Mouse (Mus musculus): ENCODE results near the gene Pyroxd2. TPM values are rescaled to one million over a fixed set of nuclear protein-coding genes. Genes with fewer than 3 reads are reported as not detected.
A peak's percentile ranks its signal among the peaks of the same experiment; 100 is the strongest.

Gene Pyroxd2
- polyA plus RNA-seq, 1 experiment from 2014 or later: 5.4 TPM

DNA sequence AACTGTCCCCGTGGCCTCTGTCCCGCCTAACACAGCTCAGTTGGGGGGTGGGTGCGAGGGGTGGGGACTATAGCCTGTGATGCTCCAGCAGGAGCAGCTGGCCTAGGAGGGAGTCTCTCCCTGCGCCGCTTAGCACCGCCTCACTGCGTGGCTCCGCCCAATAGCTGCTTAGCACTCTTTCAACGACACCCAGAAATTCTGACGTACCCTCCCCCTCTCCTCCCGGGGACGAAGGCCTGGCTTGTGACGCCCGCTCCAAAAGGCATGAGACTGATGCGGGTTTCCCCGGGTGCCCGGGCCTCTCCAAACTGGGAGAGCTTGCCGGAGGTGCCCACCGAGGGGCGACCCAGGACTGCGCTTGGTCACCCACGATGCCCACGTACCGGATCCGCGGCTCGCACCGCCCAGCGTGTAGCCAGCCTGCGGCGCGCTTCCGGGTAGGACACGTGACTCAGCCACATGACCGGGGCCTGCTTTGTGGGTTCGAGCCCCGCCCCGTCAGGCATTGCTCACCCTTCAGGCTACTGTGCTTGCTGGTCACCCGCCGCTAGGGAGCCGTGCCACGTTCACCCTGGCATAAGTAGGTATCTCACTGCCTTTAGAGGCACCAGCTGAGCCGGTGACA lies 27.1 kb upstream of the Pyroxd2 start, which contains the start of gene Hps1:
TSS of gene Hps1 (minus strand) at position 448 of the 625 bp plus-strand sequence.
- 0 out of 2 replicates have a peak, but pooled peaks cover 3% of the 10 kb centered on the region for H3K4me1 ChIP-seq (ENCODE audit: control insufficient read depth, insufficient read depth, low read length)
- ATAC-seq (ENCODE audit: insufficient read depth, low FRiP score): peak; percentile 98
- H3K9ac ChIP-seq (ENCODE audit: low read length): peak within 1 kb of the TSS; percentile 85
- peak within 1 kb of the TSS; percentile 86 for H3K4me2 ChIP-seq (ENCODE audit: low read depth, low read length)
- H3K27me3 ChIP-seq (ENCODE audit: control insufficient read depth, insufficient read depth, low read length): no peaks in the 10 kb centered on the region
- no peaks in the 10 kb centered on the region for H3K36me3 ChIP-seq (ENCODE audit: control insufficient read depth, insufficient read depth, low read length)
- H3K27ac ChIP-seq (ENCODE audit: low read length): peak within 1 kb of the TSS; percentile 90
- peak within 1 kb of the TSS; percentile 80 for H3K4me3 ChIP-seq (replicated peaks; ENCODE audit: low read length)
- H3K9me3 ChIP-seq (replicated peaks; ENCODE audit: control insufficient read depth, low read length): no peaks in the 10 kb centered on the region
- under 1% methylated on average over 43 of the region's 43 CpGs for WGBS

DNA sequence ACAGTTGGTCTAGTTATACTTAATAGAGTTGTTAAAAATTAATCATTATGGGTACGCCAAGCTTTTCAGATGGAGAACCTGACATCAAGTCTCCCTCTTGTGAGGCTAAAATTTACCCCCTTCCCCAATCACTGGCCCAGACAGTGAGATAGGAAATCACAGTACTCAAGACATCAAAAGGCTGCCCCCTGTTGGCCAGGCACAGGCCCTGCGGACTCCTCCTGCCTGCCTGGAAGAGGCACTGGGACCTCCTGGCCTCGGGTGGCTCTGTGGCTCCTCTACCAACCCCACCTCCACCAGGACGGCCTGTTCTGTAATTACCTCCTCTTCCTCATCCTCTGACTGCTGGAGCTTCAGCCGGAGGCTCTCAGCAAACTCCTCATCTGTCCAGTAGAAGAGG lies 25.2 kb upstream of the Pyroxd2 start:
- no peak overlapping the region for H3K4me2 ChIP-seq (ENCODE audit: low read depth, low read length)
- no peak overlapping the region for H3K9ac ChIP-seq (ENCODE audit: low read length)
- no peaks in the 10 kb centered on the region for H3K36me3 ChIP-seq (ENCODE audit: control insufficient read depth, insufficient read depth, low read length)
- no peaks in the 10 kb centered on the region for H3K27me3 ChIP-seq (ENCODE audit: control insufficient read depth, insufficient read depth, low read length)
- 73% methylated on average over 5 of the region's 5 CpGs for whole genome bisulfite sequencing
- no peak overlapping the region for H3K27ac ChIP-seq (ENCODE audit: low read length)
- ATAC-seq (ENCODE audit: insufficient read depth, low FRiP score): no peak
- no peak overlapping the region for H3K4me3 ChIP-seq (replicated peaks; ENCODE audit: low read length)
- 0 out of 2 replicates have a peak, but pooled peaks cover 3% of the 10 kb centered on the region for H3K4me1 ChIP-seq (ENCODE audit: control insufficient read depth, insufficient read depth, low read length)
- H3K9me3 ChIP-seq (replicated peaks; ENCODE audit: control insufficient read depth, low read length): no peaks in the 10 kb centered on the region

DNA sequence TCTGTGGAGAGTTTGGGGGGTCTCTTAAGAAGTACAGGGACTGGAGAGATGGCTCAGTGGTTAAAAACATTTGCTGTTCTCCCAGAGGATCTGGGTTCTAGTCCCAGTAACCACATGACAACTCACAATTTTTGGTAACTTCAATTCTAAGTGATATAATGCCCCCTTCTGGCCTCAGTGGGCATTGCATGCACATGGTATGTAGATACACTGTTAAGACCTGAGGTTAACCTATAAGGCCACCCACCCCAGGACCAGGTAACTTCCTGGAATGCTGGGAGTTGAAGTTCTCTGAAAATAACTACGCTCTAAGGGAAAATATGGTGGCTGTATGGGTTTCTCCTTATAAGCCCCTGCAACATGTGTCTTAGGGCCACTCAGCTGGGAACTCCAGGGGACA lies 24.2 kb upstream of the Pyroxd2 start:
- H3K27me3 ChIP-seq (ENCODE audit: control insufficient read depth, insufficient read depth, low read length): no peaks in the 10 kb centered on the region
- no peaks in the 10 kb centered on the region for H3K9me3 ChIP-seq (replicated peaks; ENCODE audit: control insufficient read depth, low read length)
- no peak overlapping the region for H3K9ac ChIP-seq (ENCODE audit: low read length)
- no peaks in the 10 kb centered on the region for H3K36me3 ChIP-seq (ENCODE audit: control insufficient read depth, insufficient read depth, low read length)
- no peak overlapping the region for H3K4me3 ChIP-seq (replicated peaks; ENCODE audit: low read length)
- no peak overlapping the region for H3K27ac ChIP-seq (ENCODE audit: low read length)
- H3K4me1 ChIP-seq (ENCODE audit: control insufficient read depth, insufficient read depth, low read length): 0 out of 2 replicates have a peak, but pooled peaks cover 3% of the 10 kb centered on the region
- ATAC-seq (ENCODE audit: insufficient read depth, low FRiP score): no peak
- 97% methylated on average over 1 of the region's 1 CpGs for WGBS
- H3K4me2 ChIP-seq (ENCODE audit: low read depth, low read length): no peak overlapping the region

DNA sequence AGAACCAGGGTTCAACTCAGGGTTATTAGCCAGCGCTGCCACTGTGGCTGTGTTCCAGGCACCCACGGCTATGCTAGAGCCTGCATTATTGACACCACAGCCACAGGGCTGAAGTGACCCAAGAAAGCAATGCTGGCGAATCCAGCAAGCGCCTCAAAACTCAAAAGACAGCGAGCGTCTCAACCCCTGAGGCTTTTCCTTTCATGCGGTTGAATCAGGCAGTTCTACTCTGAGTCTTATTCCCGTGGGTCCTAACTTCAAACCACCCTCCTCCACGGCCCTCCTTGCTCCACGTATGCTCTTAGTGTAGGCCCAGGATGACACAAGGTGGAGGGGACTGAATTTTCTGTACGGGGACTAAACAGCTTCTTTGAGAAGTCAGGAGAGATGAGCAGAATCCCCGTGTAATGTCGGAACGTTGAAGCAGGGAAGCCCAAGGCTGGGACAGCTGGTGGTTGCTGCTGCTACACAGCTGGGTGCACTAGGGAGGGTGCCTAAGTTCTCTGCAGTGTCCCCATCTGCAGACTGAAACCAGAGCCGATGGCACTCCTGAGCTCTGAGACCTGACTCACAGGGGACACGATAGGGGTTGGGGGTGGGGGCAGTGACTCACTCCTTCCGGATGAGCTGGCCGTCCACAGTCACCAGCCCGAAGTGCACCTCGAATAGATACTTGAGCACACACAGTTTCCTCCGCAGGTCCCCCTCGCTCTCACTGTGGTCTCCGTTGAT lies 17.7 kb upstream of the Pyroxd2 start:
- H3K27ac ChIP-seq (ENCODE audit: low read length): no peak overlapping the region
- H3K36me3 ChIP-seq (ENCODE audit: control insufficient read depth, insufficient read depth, low read length): no peaks in the 10 kb centered on the region
- WGBS: 88% methylated on average over 23 of the region's 23 CpGs
- ATAC-seq (ENCODE audit: insufficient read depth, low FRiP score): no peak
- no peaks in the 10 kb centered on the region for H3K4me1 ChIP-seq (ENCODE audit: control insufficient read depth, insufficient read depth, low read length)
- no peaks in the 10 kb centered on the region for H3K9me3 ChIP-seq (replicated peaks; ENCODE audit: control insufficient read depth, low read length)
- H3K4me2 ChIP-seq (ENCODE audit: low read depth, low read length): no peak overlapping the region
- H3K27me3 ChIP-seq (ENCODE audit: control insufficient read depth, insufficient read depth, low read length): no peaks in the 10 kb centered on the region
- no peak overlapping the region for H3K4me3 ChIP-seq (replicated peaks; ENCODE audit: low read length)
- no peak overlapping the region for H3K9ac ChIP-seq (ENCODE audit: low read length)

DNA sequence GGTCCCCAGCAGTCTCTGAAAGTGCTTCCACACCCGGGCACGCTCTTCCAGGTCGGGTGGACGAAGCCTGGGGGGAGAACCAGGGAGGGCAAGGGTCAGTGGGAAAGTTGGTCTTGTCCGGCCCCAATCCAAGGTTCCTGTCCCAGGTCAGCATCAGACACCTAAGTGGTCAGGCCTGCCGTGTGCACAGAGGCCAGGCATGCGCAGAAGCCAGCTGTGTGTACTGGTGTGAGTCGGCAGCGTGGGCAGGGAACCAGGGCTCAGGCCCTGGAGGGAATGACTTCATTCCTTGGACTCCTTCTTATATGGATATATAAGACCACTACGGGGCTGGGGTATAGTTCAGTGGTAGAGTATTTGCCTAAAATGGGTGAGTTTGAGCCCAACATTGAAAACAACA lies 17.1 kb upstream of the Pyroxd2 start:
- WGBS: 87% methylated on average over 10 of the region's 10 CpGs

DNA sequence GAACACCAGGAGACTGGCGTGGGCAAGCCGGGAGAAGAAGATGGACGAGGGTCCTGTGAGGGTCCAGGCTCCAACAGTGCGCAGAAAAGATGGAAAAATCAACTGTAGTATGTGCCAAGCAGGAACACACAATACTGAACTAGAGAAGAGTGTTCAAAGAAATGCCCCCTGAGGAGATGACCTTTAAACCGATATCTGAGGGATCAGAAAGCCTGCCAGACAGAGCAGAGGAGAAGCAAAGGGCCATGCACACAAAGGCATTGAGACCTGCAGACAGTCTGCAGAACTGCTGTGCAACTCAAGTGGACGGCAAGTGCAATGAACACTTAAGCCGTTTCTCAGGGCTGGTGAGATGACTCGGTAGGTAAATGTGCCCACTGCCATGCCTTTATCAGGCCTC lies 14.8 kb upstream of the Pyroxd2 start:
- WGBS: 85% methylated on average over 8 of the region's 8 CpGs
- Histone ChIP-seq H3K9ac (ENCODE audit: low read length) (no peak overlapping the region), H3K36me3 (ENCODE audit: control insufficient read depth, insufficient read depth, low read length) (no peaks in the 10 kb centered on the region), H3K27me3 (ENCODE audit: control insufficient read depth, insufficient read depth, low read length) (no peaks in the 10 kb centered on the region), H3K4me2 (ENCODE audit: low read depth, low read length) (no peak overlapping the region), H3K9me3 (replicated peaks; ENCODE audit: control insufficient read depth, low read length) (no peaks in the 10 kb centered on the region), H3K27ac (ENCODE audit: low read length) (no peak overlapping the region), H3K4me3 (replicated peaks; ENCODE audit: low read length) (no peak overlapping the region), H3K4me1 (ENCODE audit: control insufficient read depth, insufficient read depth, low read length) (0 out of 2 replicates have a peak, but pooled peaks cover 2% of the 10 kb centered on the region)
- ATAC-seq (ENCODE audit: insufficient read depth, low FRiP score): no peak

More for the DNA sequence above, 17.1 kb upstream of the Pyroxd2 start:
- H3K4me3 ChIP-seq (replicated peaks; ENCODE audit: low read length): no peak overlapping the region
- H3K4me2 ChIP-seq (ENCODE audit: low read depth, low read length): no peak overlapping the region
- no peak for ATAC-seq (ENCODE audit: insufficient read depth, low FRiP score)
- H3K27ac ChIP-seq (ENCODE audit: low read length): no peak overlapping the region
- H3K4me1 ChIP-seq (ENCODE audit: control insufficient read depth, insufficient read depth, low read length): no peaks in the 10 kb centered on the region
- no peak overlapping the region for H3K9ac ChIP-seq (ENCODE audit: low read length)
- H3K36me3 ChIP-seq (ENCODE audit: control insufficient read depth, insufficient read depth, low read length): no peaks in the 10 kb centered on the region
- no peaks in the 10 kb centered on the region for H3K9me3 ChIP-seq (replicated peaks; ENCODE audit: control insufficient read depth, low read length)
- no peaks in the 10 kb centered on the region for H3K27me3 ChIP-seq (ENCODE audit: control insufficient read depth, insufficient read depth, low read length)

DNA sequence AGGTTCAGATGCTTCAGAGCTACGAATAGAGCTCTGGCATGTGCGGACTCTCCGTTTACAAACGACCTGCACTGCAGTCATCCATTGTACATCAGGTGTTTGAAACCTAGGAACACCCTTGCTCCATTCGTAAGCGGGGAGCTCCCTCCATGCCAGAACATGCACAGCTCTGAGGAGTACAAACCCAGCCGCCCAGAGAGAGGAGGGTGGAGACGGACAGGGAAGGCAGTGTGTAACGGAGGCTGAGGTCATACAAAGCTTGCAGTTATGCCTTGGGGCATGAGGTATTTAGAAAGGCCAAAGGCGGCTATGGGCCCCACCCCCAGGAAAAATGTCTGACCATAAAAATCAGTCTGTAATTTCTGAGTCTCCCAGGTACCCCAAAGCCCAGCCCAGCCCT lies 11.8 kb upstream of the Pyroxd2 start:
- Histone ChIP-seq H3K9ac (ENCODE audit: low read length) (no peak overlapping the region), H3K9me3 (replicated peaks; ENCODE audit: control insufficient read depth, low read length) (no peaks in the 10 kb centered on the region), H3K4me3 (replicated peaks; ENCODE audit: low read length) (no peak overlapping the region), H3K4me1 (ENCODE audit: control insufficient read depth, insufficient read depth, low read length) (0 out of 2 replicates have a peak, but pooled peaks cover 2% of the 10 kb centered on the region), H3K27ac (ENCODE audit: low read length) (no peak overlapping the region), H3K4me2 (ENCODE audit: low read depth, low read length) (no peak overlapping the region), H3K27me3 (ENCODE audit: control insufficient read depth, insufficient read depth, low read length) (no peaks in the 10 kb centered on the region), H3K36me3 (ENCODE audit: control insufficient read depth, insufficient read depth, low read length) (no peaks in the 10 kb centered on the region)
- ATAC-seq (ENCODE audit: insufficient read depth, low FRiP score): peak; percentile 48; the same call in 1 of the 2 replicates
- WGBS: 50% methylated on average over 10 of the region's 10 CpGs

DNA sequence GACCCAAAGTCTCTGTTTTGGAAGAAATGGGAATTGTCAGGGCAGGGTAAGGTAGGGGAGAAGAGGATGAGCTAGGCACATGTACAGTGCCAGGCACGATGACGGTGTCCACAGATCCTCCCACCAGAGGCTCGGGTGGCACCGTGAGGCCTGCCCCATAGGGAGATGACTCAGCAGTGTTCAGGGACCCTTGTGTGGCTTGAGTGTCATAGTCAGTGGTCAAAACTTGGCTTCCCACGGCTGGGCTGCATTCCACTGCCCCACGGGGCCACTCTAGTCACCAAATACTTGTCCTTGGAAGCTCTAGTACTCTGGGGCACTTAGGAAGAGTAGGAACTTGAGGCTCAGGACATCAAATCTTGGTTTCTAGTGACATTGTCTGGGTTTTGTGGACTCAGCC lies 4.1 kb upstream of the Pyroxd2 start:
- ATAC-seq (ENCODE audit: insufficient read depth, low FRiP score): no peak
- Histone ChIP-seq H3K27ac (ENCODE audit: low read length) (no peak overlapping the region), H3K36me3 (ENCODE audit: control insufficient read depth, insufficient read depth, low read length) (no peaks in the 10 kb centered on the region), H3K9ac (ENCODE audit: low read length) (no peak overlapping the region), H3K9me3 (replicated peaks; ENCODE audit: control insufficient read depth, low read length) (no peaks in the 10 kb centered on the region), H3K4me3 (replicated peaks; ENCODE audit: low read length) (no peak overlapping the region), H3K27me3 (ENCODE audit: control insufficient read depth, insufficient read depth, low read length) (no peaks in the 10 kb centered on the region), H3K4me2 (ENCODE audit: low read depth, low read length) (no peak overlapping the region), H3K4me1 (ENCODE audit: control insufficient read depth, insufficient read depth, low read length) (peaks cover 26% of the 10 kb centered on the region)
- WGBS: 80% methylated on average over 6 of the region's 6 CpGs

DNA sequence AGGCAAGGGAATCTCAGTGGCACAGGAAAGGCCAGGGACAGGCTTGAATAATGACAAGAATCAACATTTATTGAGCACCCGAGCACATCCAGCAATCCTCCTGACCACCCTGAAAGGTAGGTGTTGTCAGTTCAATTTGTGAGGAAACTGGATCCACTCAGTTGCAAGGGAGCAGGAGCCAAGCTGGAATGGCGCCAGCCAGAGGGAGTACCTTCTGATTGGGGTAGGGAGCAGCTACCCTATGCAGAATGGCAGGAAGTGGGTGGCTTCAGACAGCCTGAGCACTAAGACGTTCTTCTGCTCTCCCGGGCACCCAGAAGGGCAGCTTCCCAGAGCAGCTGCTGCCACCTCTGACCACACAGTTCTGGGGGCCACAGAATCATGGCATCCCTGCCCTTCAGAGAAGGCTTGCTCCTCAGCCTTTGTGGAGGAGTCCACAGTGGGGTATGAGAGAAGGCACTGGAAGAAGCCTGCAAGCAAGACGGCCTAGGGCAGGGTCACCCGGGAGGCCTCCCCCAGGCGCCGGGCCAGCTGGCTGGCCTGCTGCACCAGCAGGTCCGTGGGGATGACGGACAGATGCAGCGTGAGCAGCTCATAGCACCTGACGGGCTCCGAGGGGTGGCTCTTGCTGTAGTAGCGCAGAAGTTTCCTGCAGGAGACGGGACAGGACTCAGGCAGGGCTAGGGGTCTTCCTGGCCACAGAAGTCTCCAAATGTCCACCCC lies 2.7 kb upstream of the Pyroxd2 start:
- no peak for ATAC-seq (ENCODE audit: insufficient read depth, low FRiP score)
- Histone ChIP-seq H3K36me3 (ENCODE audit: control insufficient read depth, insufficient read depth, low read length) (no peaks in the 10 kb centered on the region), H3K27me3 (ENCODE audit: control insufficient read depth, insufficient read depth, low read length) (no peaks in the 10 kb centered on the region), H3K4me2 (ENCODE audit: low read depth, low read length) (no peak overlapping the region), H3K9ac (ENCODE audit: low read length) (no peak overlapping the region; the same call in 1 of the 2 replicates), H3K4me1 (ENCODE audit: control insufficient read depth, insufficient read depth, low read length) (peaks cover 26% of the 10 kb centered on the region), H3K9me3 (replicated peaks; ENCODE audit: control insufficient read depth, low read length) (no peaks in the 10 kb centered on the region), H3K27ac (ENCODE audit: low read length) (no peak overlapping the region), H3K4me3 (replicated peaks; ENCODE audit: low read length) (no peak overlapping the region)
- 65% methylated on average over 15 of the region's 15 CpGs for WGBS
